Mouse (Mus musculus) heart, postnatal 0 days (tissue): ENCODE results near the gene Glis3.

Experiments
- CTCF ChIP-seq: IDR thresholded peaks from 2 replicates; pipeline ENCODE4 v1.5.1; 2016; ENCODE audit warnings: antibody characterized with exemption, control low read depth, low read depth
- EP300 ChIP-seq: IDR thresholded peaks from 2 replicates; pipeline ENCODE4 v1.6.1; 2016; ENCODE audit warnings: antibody characterized with exemption, low read depth

DNA sequence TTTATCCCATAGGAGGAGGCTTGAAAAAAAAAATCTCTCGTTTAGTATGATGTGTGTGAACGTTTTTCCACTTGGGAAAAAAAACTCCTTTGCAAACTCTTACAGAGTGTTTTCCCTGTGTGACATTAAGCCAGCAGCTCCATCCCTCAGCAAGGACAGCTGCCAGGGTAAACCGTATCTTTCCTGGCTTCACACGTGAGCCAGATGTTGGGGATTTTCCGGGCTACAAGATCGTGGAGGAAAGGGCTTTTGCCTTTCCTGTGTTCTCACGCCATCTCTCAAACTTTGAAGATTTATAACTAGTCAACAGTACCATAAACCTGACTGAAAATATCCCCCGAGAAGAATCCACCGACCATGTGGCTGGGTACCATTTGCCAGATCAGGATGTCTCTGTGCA, 256.9 kb downstream of the Glis3 start:
- no peak for TF ChIP-seq CTCF
- no peak for TF ChIP-seq EP300
